Mouse (Mus musculus) kidney, adult 2 months (tissue): ENCODE measurements around the gene Mnd1.

Experiments used
- CTCF ChIP-seq: fragments of 200-500 bp; conservative IDR thresholded peaks from 2 replicates; pipeline ENCODE4 v1.5.1; 2011; ENCODE audit warnings: low read depth, mild to moderate bottlenecking, control low read depth, low read length, moderate library complexity, mixed read lengths; ENCODE audit not compliant: insufficient read depth, insufficient read length
- POLR2A ChIP-seq: fragments of 200-500 bp; IDR thresholded peaks from one replicate; pipeline ENCODE4 v1.6.1; 2011; ENCODE audit warnings: low read depth, low read length, control low read depth

- TF ChIP-seq POLR2A: no peak
- TF ChIP-seq CTCF: no peak
Measured at GRCm38 (mm10) chr3:84061523-84062453, 93.8 kb downstream of the Mnd1 start.
